Mouse (Mus musculus): ENCODE data around the gene Slc25a51.
"Not testable (repeated sequence)": the region's sequence is repeated elsewhere in the genome, so short reads cannot be mapped to it uniquely, and the experiment has no call there.

The Slc25a51 gene

GRCm38 (mm10) chr4:45398315-45398714 is 10.3 kb downstream of the Slc25a51 start:
- not testable (repeated sequence) for DNase-seq

GRCm38 (mm10) chr4:45396211-45396610 is 12.4 kb downstream of the Slc25a51 start:
- not testable (repeated sequence) for DNase-seq

- DNase-seq, result no peak
Observed at GRCm38 (mm10) chr4:45393658-45394057, 14.9 kb downstream of the Slc25a51 start.

GRCm38 (mm10) chr4:45392994-45393393 is 15.6 kb downstream of the Slc25a51 start:
- no peak for DNase-seq

- no peak for DNase-seq
Observed at GRCm38 (mm10) chr4:45392572-45392971, 16.0 kb downstream of the Slc25a51 start.

- no peak for DNase-seq
Observed at GRCm38 (mm10) chr4:45392099-45392498, 16.5 kb downstream of the Slc25a51 start.

- not testable (repeated sequence) for DNase-seq
Observed at GRCm38 (mm10) chr4:45387296-45387695, 21.3 kb downstream of the Slc25a51 start.

- DNase-seq, result not testable (repeated sequence)
Observed at GRCm38 (mm10) chr4:45382133-45382532, 26.4 kb downstream of the Slc25a51 start.

GRCm38 (mm10) chr4:45380903-45381580 is 27.5 kb downstream of the Slc25a51 start:
- not testable (repeated sequence) for DNase-seq

GRCm38 (mm10) chr4:45376573-45376972 is 32.0 kb downstream of the Slc25a51 start:
- DNase-seq, result no peak

- DNase-seq, result no peak
Observed at GRCm38 (mm10) chr4:45374879-45375278, 33.7 kb downstream of the Slc25a51 start.

- no peak for DNase-seq
Observed at GRCm38 (mm10) chr4:45371261-45371660, 37.3 kb downstream of the Slc25a51 start.

- DNase-seq, result no peak
Observed at GRCm38 (mm10) chr4:45356653-45357052, 51.9 kb downstream of the Slc25a51 start.

Data from cerebellum, postnatal 14 days (tissue).